Mouse (Mus musculus) spleen, postnatal 4 days (tissue): Measurements from ENCODE around the gene Sox6.

ENCODE experiments used
- DNase-seq, 2 experiments: peaks; one replicate each; pipeline ENCODE4 v3.0.0; 2022; ENCODE audit warnings: low spot score in 2 of 2

The Sox6 gene

DNA sequence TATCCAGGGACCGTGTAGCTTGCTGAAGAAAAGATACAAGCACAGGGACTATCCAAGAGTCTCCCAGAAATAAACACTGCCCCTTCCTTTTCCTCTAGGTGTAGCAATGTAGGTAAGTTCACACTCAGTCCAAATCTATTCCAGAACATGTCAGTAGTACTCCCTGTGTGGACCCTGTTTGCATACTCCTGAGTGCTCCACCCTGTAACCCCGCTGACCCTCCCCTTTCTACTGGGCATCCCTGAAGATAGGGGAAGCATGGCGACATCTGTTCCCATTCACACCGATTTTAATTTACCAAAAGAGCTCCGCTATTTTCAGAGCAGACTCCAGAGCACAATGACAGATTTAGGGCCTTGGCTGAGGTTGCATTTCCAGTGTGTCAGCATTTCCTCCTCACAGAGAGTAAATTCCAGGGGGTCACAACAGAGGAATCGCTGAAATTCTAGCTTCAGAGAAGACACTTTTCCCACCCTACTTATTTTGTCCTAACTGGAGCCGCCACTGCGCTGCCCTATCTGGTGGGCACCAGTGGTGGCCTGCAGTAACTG is 288.2 kb downstream of the Sox6 start:
- DNase-seq = no peak

DNA sequence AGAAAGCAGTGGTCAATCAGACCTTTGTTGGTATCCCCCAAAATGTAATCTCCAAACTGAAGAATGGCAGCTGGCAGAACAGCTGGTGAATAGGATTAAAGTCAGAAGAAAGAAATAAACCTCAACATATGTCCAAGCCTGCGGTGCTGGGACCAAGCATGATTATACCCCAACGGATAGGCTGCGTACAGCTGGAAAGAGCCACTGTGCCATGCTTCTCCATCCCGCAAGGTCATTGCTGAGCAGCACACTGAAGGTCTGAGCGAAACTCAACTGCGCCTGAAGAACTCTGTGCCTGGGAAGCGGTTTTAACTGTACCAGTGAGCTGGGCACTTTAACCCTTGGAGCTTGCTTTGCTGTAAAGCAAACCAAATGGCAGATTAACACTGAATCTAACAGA is 291.1 kb downstream of the Sox6 start:
- DNase-seq = no peak

DNA sequence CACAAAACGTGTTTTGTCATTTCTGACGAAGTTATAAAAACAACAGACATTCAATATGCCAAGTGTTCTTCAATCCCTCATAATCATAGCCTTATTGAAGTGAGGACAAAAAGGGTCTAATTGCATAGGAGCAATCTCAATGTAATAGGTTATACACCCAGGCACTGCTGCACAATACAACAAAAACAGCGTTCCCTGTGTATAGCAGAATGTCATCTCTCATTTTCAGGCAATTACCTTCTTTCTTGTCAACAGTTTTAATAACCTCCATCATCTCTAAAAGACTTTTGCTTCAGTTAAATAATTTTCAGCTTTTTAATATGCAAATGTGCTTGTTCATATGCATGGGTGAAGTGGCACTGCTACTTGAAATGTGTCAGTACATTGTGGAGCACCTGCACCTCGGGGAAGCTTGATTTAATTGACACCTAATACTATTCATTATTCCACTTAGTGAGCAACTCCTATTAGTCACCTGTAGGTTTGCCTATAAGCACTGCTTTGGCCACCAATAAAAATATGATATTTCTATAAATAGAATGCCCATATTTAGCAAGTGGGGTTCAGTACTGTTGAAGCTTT is 292.8 kb downstream of the Sox6 start:
- no peak for DNase-seq

DNA sequence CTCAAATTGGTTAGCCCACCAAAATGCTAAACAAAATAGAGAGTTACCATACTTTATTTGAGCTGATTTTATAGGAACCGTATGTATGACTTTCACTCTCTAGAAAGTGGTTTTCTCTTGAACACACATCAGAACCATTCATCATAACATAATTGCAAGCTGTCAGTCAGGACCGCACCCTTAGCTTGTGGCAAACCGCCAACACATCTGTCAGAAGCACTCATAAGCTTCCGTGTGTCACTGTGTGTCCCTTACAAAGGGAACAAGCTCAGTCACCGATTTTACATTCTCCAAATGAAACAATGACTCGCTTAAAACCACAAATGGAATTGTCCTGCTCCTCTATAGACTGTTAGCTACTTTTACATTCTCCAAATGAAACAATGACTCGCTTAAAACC is 304.5 kb downstream of the Sox6 start:
- DNase-seq = peak in 1 of 2 experiments; percentile 23

DNA sequence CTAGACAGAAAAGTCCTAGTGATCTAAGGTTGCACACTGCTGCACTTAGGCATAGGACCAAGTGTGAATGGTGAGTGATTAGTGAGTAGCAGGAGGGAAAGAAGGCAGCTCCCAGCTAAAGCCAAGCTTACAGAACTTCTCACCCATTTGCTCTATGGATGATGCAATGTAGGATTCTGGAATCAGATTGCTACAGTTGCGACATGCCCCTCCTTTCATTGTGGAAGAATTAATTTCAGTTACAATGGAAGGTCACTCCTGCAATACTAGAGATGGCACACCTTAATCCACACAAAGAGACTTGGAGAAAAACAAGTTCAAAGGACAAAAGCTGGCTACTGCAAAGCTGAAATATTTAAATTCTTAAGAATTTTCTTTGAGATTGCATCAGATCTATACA is 305.8 kb downstream of the Sox6 start:
- DNase-seq = no peak

DNA sequence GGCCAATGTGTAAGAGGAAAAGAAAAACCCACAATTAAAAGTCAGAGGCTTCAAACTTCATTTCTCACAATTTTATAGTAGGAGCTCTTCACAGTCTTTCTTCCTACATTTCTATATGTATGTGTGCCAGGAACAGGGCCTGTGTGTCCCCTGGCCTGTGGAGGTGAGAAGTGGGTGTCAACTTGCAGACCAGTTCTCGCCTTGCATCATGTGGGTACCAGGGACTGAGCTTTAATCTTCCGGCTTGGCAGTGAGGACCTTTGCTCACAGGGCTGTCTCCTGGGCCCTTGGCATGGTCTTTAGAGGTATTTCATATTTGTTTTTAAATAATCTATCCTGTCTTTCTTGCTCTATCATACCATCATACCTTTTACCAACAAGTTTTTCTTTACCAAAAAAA is 311.8 kb downstream of the Sox6 start:
- no peak for DNase-seq

DNA sequence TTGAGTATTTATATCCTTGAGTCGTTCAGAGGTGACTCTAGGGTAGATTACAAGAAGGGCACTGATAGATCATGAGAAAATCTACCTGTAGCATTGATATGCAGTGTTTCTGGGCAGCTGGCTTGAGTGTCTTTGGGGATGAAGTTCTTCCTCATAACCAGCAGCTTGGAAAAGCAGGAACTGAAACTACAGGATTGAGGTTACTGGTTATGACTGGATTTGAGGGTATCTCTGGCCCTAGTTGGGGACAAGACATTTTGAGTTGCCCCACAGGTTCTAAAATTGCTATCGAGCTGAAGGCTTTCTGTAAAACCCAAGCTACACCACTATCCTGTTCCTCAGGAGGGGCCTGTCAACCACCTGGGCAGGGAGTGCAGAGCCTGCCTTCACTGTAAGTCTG is 314.2 kb downstream of the Sox6 start:
- DNase-seq = no peak

DNA sequence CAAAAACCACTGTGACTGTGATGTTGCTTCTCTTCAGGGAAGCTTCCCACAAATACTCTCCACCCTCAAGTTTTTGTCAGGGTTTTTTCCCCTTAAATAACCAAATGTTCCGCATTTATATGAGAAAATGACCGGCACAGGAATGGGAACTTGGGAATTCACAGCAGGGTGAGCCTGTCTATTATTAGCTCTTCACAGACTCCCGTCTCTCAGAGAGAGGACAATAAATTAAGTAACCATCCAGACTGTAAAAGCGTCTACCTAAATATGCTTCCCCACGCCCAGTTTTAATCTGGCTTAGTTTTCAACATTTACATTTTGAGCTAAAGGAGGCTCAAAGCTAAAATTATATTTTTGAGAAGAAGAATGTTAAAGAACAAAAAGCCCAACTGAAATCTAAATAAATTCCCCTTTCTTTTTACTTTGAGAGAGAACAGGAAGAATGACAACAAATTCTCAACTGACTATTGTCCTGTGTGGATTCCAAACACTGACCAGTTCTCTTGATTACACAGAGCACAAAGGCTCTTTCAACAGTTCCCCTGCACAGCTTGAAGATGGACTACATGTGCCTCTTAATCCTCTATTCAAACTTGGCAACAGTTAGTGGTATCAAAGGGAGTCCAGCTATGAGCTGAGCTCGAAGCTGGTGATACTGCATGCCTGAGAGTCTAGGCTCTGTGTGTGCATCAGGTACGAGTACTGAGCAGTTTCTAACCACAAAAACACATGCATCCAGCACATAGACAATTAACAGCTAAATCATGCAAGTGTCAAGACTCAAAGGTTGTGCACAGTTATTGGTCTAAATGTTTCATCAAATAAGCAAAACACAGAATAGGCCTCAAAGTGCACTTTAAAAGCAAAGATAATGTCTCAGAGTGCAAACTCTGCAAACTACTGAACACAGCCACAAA is 316.7 kb downstream of the Sox6 start:
- DNase-seq = no peak

DNA sequence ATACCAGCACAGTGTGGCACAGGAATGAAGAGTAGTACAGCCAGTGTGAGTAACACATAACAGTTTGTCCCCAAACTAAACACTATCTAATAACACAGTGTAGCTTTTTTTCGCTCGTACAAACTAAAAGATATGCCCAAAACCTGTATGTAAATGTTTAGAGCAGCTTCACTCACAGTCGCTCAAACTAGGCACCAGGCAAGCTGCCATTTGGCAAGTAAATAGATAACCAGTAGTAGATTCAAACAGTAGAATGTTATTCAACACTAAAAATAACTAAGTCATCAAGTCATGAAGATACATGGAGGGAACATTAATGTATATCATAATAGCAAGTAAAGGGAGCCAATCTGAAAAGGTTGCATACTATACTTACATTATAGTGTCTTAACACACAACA is 318.8 kb downstream of the Sox6 start:
- DNase-seq = no peak

DNA sequence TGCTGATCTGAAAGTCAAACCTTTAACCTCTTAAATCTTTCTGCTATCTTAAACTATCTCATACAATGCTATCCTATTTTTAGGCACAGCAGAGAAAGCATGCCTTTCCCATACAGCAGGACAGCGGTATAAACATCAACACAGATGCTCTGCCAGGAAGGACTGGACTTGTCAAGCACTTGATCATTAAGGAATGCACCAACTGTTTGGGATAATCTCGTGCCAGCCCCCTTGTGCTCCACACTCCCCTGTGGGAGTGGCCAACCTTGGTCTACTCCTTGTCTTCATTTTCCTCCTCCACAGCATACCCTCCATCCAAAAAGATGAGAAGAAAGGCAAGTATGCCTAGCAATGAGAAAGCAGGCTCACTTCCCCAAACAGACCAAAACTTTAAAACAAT is 332.5 kb downstream of the Sox6 start:
- DNase-seq = no peak

DNA sequence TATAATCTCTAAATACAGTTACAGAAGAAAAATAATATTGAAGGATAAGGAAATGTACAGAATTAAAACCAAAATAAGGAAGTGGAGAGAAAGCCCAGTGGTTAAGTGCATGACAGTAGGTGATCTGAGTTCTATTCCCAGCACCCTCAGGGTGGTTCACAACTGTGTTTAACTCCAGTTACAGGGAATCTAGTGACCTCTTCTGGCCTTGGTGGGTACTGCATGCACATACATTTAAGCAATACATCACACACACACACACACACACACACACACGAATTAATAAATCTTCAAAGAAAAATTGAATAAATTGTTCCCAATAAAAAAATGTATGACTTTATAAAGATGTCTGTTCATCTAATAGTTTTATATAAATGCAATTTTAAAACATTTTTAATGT is 340.5 kb downstream of the Sox6 start:
- no peak for DNase-seq

DNA sequence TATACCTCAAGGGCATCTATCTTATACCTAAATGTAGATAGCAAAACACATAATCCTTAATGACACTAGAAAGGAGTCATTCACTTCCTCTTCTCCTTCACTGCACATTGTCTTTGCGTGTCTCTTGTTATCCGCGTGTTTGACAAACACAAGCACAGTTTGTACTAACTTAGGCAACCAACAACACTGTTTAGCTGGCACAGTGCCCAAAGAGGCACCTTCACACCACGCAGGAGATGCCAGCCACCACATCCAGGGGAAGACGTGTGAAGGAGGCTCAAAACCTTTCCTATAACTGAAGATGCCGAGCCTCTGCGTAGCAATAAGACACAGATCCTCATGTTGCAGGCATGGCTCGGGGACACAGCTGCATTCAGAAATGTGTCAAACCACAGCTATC is 345.4 kb downstream of the Sox6 start:
- DNase-seq = no peak

DNA sequence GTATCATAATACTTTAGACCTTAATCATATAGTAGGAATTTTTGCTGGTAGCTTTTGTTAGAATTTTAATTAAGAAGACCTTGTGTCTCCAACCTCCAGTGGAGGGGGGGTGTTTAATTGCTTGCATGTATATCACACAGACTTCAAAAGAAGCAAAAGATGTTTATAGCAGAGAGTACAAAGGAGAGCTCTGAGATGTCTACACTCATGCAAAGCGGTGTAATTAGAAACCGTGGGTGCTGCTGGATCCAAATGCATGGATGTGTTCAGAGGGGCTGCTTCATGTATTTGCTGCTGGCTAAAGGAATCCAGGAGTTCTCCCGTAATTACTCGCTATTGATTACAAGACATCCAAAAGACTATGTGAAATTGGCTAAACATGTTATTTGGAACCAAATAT is 347.5 kb downstream of the Sox6 start:
- no peak for DNase-seq

DNA sequence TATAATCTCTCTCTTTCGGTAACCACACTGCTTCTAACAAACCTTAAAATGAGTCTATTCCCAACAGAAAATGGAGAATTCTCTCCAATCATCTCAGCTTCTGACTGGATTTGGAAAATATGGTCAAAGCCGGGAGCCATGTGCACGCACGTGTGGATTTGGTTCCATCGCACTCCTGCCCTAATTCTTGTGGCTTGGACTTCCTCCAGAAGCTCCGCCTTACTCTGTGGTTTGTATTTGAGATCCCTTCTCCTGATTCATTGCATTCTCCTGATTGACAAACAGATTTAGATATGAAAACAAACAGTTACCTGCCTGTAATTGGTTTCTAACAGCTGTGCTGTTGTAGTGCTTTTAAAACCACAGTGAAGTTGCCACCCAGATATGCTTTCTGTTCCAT is 351.9 kb downstream of the Sox6 start:
- no peak for DNase-seq

DNA sequence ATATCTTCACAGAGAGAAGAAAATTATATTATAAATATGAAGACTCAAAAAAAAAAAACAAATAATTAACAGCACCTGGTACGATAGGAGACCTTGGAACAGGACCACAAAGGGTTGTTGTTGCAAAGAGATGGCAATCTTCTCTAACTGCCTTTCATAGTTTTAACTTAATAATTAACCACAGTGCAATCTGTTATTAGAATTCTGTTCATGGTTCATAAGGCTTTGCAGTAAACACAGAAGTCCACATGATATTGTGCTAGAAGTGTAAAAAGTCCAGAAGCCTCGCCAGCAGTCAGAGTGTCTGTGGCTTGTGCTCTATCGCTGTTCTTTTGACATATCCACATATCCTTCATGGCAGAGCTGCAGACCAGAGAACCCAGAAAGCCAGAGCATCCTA is 354.5 kb downstream of the Sox6 start:
- DNase-seq = no peak

DNA sequence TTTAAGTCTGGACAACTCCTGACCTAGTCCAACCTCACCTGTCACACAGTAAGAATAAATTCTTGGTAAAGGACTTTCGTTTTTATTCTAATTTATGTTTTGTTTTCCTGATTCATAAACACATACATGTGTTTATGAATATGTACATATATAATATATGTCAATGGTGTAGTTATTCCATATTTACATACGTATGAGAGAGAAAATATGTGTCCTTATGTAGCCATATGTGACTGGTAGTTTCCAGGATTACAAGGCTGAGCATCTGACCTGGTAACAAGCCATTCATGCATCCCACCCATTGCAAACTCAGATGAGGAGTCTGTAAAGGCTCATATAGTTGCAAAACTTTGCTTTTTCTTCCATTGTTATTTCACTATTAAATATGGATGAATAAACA is 366.8 kb downstream of the Sox6 start:
- DNase-seq = no peak

DNA sequence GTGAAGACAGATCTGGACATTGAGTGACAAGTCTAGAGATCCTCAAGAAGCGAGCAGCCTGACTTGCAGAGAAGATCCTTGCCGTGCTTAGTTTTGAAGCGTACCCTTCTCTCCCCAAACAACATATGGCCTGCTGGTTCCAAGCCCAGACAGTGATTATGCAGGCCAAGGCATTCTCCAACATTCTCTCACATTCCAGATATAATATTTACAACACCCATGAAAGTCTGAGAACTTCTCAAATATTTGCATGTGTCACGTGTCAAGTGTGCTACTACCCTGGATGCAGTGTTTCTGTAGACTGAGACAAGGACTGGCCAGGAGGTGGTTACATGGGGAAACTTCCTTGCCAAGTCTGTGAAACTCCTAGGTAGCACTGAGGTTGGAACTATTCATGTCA is 367.3 kb downstream of the Sox6 start:
- DNase-seq = no peak

DNA sequence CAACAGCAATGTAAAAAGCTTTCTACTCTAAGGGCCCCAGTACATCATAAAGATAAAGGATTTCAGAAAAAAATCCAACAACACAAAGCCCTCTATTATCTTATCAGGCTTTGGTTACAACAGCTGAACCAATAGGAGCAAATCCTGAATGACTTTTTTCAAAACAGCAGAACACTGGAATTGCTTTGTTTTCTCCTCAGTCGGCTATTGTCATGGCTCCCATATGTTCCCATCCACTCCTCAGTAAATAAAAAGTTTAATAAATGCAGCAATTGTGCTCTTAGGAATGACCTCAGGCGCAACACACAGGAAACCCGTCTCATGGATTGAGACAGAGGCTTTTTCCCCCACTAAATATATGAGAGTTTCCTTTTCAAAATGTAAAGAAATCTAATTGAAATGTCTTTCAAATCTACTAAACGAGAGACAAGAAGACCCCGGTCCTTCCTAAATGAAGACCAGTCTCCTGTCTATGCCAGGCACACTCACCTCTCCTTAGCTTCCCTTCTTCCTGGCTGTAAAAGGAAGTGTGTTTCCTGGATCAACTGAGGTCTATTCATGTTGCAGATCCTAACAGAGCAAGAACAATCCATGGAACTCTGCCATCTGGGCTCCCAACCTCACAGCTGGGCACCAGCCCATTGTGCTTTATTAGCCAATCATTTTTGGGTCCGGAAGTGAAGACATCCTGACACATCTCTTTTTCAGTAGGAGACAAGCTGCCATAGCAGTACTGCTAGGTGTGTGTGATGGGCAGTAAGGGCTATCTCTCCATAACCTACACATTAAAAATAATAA is 369.2 kb downstream of the Sox6 start:
- no peak for DNase-seq

DNA sequence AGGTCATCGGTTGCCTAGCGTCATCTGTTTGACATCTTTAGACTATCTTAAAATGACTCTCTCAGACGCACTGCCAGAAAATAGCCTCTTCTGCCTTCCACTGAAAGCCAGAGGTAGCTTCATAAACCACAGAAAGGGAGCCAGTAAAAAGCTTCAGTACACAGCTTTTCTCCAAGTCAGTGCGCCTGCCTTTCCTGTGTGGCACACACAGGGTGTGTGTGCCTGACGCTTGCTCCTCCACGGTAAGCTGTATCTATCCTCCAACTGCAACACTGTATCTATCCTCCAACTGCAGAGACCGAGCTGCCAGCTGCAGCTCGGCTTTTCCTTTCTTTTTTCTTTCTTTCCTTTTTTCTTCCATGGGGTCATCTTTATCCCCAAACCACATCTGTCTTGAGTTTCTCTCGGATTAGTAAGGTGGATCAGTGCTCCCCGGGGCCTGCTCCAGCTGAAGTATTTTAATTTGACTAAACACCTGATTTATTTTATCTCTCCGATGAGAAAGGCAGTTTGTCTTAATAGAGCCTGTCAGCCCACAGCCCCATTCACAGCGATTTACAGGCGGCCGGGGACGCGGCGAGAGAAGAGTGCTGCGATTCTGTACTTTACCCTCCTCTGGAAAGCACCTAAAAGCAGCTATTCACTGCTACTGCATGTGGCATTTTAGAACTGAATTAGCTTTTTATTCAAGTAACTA is 371.8 kb downstream of the Sox6 start:
- DNase-seq = no peak

DNA sequence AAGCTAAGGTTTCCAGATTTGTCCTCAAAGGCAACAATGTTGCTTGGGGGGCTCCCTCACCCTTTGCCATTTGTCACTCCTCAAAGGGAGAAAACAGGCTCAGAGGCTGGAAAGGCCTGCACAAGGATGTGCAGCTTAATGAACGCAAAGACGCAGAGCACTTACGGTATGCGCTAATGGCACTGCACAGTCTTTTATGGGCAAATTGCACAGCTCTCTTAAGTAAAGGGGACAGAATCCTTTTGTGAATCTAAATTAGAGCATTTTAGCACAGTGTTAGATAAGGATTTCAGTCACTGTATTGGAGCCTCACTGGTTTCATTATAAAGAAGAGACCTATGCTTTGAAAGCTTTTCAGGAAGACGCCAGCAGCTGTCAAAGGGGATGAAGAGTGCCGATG is 375.2 kb downstream of the Sox6 start:
- no peak for DNase-seq

DNA sequence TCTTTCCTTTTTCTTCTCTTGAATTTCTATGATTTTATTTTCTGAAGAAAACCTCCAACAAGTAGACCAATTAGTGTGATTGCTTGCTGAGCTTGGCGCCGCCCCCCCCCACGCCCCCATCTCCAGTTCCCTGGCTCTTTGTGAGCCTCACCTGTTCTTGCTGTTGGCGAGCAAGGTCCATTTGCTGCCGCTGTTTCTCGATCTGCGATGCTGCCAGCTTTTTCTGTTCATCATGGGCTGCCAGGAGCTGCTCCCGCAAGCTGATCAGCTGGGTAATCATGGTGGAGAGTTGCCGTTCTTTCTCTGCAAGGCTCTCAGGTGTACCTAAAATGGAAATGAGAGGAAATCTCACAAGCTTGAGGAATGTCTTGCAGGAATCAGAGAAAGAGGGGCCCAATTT is 376.5 kb downstream of the Sox6 start:
- DNase-seq = no peak

DNA sequence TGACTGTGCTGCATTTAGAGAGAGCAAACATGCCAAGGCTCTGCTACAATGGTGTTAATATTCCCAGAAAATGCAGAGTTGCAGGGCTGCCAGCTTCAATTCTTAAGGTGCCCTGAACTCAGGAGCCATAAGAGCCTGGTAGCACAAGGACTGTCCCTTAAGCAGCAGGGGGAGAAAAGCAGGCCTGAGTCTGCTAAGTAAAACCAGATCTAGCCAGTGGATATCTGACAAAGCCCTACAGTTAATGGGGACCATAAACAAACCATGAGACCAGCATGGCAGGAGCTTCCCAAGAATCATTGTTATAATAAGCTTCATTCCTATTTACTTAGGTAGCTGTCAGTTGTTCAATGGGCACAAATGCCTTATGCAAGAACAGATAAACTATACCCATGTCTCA is 391.9 kb downstream of the Sox6 start:
- DNase-seq = no peak
